Mouse (Mus musculus) leukemia stem cell, adult 10-12 weeks (primary cell): ENCODE measurements around the gene Nipa1. TPM values are rescaled to one million over a fixed set of nuclear protein-coding genes. Genes with fewer than 3 reads are reported as not detected.

Experiments used
- polyA plus RNA-seq: library from polyadenylated mRNA; stranded (reverse); fragments of >175 nt; gene quantifications from 2 replicates; pipeline ENCODE4 v1.2.3, GENCODE M21; 2012; ENCODE audit warnings: low replicate concordance

Nipa1 gene
- 4.1 and 6.7 TPM in 2 replicates for polyA plus RNA-seq

GRCm38 (mm10) chr7:56019930-56020253 lies at the start of gene Nipa1:
Gene Nipa1, minus strand, starts transcription at chr7:56019954.

GRCm38 (mm10) chr7:56049831-56050321 lies 30.1 kb upstream of the Nipa1 start, which contains the start of gene Herc2:
Gene Herc2, plus strand, starts transcription at chr7:56050196.

GRCm38 (mm10) chr7:55962004-55962908 lies 57.5 kb downstream of the Nipa1 start, which contains the start of gene Nipa2:
Gene Nipa2, minus strand, starts transcription at chr7:55962476.

Other genes starting within 250 kb of the Nipa1 start
- 1.3 and 1.4 TPM in 2 replicates for gene Tubgcp5, start 225.8 kb downstream of the Nipa1 start, polyA plus RNA-seq
- 13.5 and 23.2 TPM in 2 replicates for gene Cyfip1, start 178.2 kb downstream of the Nipa1 start, polyA plus RNA-seq
- 9.0 and 9.1 TPM in 2 replicates for gene Nipa2, start 57.5 kb downstream of the Nipa1 start, polyA plus RNA-seq
- gene Herc2, start 30.2 kb upstream of the Nipa1 start, polyA plus RNA-seq = 3.5 and 6.1 TPM in 2 replicates
- gene Oca2, start 219.8 kb upstream of the Nipa1 start, polyA plus RNA-seq = not detected in 2 replicates